Mouse (Mus musculus) thymus, postnatal 10 days (tissue): Measurements from ENCODE around the gene Gapt.

Source experiments
- DNase-seq, 2 experiments: peaks; one replicate each; pipeline ENCODE4 v3.0.0; 2021; ENCODE audit warnings: low spot score in 2 of 2

Gene Gapt

GRCm38 (mm10) chr13:110346707-110347106 is 10.3 kb downstream of the Gapt start:
- DNase-seq: no peak

- no peak for DNase-seq
Measured at GRCm38 (mm10) chr13:110342602-110343001, 14.4 kb downstream of the Gapt start.

DNA sequence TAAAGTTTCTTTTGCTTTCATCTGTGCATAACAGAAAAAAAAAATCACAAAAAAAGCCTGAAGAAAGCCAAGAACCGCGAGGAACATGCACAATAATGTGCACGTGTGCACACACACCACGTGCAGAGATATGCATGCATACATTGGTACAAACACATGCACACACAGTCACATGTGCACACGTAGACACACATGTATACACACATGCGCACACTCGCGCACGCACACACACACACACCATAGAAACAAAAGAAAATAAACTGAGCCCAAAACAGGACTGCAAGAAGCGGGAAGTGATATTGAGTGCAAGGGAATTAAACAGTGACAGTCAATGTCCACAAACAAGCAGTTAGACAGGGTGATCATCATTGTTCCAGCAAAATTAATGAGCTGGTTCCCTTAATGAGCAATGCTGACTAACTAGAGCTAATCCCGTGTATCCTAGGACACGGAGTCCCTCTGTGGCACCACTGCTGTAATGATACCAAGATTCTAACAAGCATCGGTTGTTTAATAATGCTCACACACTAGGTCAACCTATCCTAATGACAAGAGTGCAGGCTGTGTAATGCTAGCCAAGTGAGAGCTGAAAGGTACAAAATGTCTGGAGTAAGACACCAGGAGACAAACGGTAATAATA is 23.9 kb downstream of the Gapt start:
- no peak for DNase-seq

DNA sequence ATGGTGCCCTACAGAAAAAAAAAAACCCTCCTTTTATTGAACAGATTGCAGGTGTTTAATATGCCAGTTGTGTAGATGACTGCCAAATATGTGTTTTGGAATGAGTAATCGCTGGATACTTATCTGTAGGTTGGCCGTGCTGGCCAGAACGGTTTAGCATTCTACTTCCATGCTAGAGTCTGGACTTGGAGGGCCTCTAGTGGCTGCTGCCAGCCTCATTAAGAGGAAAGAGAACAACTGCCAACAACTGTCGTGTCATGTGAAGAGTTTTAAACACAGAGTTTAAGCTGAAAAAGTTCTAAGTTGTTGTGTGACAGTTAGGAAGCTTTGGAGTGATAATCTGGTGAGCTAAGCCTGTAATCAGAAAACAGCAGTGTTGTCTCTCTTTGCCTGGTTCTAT is 38.3 kb downstream of the Gapt start:
- DNase-seq: no peak

DNA sequence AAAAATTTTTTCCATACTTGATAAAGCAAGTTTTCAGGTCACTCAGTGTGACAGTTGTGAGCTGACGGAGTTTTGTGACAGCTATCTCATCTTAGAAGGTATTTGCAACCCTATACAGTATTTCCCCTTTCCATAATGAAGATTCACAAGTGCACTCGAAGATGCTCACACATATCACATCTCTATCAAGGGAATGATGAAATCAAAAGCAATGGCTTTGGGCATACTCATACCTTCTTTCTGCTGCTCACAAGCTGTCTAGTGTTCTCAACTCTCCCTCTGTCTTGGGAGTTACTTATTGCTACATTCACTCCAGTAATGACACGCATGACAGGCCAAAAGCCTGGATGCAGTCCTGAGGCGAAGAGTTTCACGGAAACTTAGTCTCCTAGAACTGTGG is 49.8 kb downstream of the Gapt start:
- no peak for DNase-seq
